Mouse (Mus musculus) C2C12 (cell line): ENCODE measurements around the gene Gm813.

ENCODE experiments used
- CEBPB ChIP-seq: IDR thresholded peaks from one replicate; pipeline ENCODE4 v1.6.1; 2011; ENCODE audit warnings: low read depth, mild to moderate bottlenecking, control low read depth, moderate library complexity
- CTCF ChIP-seq: IDR thresholded peaks from one replicate; pipeline ENCODE4 v1.5.1; 2011; ENCODE audit not compliant: control insufficient read depth, insufficient read depth, insufficient read length
- MAX ChIP-seq: IDR thresholded peaks from one replicate; pipeline ENCODE4 v1.6.1; 2011; ENCODE audit warnings: mild to moderate bottlenecking, control low read depth
- MYOD1 ChIP-seq: IDR thresholded peaks from one replicate; pipeline ENCODE4 v1.6.1; 2011; ENCODE audit warnings: low read depth; ENCODE audit not compliant: control insufficient read depth, insufficient read length
- MYOG ChIP-seq: IDR thresholded peaks from one replicate; pipeline ENCODE4 v1.6.1; 2011; ENCODE audit not compliant: control insufficient read depth, insufficient read length; ENCODE audit errors: extremely low read depth
- USF1 ChIP-seq: IDR thresholded peaks from one replicate; pipeline ENCODE4 v1.6.1; 2011; ENCODE audit warnings: low read depth, mild to moderate bottlenecking, control low read depth, moderate library complexity

DNA sequence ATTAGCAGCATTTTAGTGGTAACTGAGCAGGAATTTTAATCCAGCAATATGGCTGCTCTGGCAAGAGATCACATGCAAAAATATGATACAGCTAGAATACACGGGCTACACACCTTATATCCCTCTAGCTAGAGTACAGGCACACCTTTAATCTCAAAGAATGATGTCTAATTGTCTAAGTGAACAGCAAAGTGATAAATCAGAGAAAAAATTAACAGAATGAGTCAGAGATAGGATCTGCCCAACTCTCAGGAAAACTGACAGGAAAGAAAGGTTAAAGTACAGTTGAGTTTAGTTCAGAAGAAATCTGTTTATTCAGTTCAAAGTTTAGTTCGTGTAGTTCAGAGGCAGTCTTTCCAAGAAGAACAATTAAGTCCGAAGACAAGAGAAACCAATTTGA is 25.5 kb downstream of the Gm813 start:
- no peak for TF ChIP-seq CTCF
- TF ChIP-seq MYOD1 = no peak
- no peak for TF ChIP-seq USF1
- no peak for TF ChIP-seq MYOG
- TF ChIP-seq MAX = no peak
- no peak for TF ChIP-seq CEBPB
